Mouse (Mus musculus): ENCODE measurements around the gene Pabpc4. TPM values are rescaled to one million over a fixed set of nuclear protein-coding genes. Genes with fewer than 3 reads are reported as not detected.
"Not testable (repeated sequence)": the region's sequence is repeated elsewhere in the genome, so short reads cannot be mapped to it uniquely, and the experiment has no call there.

Gene Pabpc4
- total RNA-seq, 2 experiments from 2014 or later, result 62.6 to 65.5 TPM

DNA sequence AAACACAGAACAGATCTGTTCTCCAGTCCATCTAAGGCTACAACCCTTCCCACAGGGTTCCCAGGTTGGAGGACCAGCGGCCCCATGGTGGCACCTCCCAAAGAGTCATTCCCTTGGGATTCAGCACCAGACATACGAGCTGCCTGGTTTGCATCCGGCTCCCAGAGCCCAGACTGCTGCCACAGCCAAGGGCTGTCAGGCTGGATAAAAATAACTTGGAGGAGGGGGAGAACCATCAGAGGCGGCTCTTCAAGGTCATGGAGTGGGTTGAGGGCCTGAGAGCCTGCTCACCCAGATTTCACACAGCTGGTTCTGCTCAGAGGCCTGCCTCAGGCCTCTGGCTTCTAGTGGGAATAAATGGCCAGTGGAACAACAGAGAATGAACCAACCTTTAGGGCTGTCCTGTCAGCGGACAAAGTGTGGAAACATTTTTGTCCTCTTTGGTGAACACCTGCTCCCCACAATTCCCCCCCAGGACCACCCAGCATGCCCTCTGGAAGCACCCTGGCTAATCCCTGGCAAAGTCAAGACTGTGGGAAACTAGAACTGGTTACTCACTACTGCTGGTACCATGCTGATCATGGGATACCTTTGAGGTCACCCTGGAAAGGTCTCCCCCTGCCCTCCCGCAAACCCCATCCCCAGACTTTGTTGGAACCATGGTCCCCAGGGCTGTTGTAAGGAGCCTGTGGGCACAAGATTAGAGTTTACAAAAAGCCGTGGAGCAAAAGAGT is 14.8 kb upstream of the Pabpc4 start:
- DNase-seq, result no peak
- intact Hi-C loops (cut with DNase I), result no loop called here

DNA sequence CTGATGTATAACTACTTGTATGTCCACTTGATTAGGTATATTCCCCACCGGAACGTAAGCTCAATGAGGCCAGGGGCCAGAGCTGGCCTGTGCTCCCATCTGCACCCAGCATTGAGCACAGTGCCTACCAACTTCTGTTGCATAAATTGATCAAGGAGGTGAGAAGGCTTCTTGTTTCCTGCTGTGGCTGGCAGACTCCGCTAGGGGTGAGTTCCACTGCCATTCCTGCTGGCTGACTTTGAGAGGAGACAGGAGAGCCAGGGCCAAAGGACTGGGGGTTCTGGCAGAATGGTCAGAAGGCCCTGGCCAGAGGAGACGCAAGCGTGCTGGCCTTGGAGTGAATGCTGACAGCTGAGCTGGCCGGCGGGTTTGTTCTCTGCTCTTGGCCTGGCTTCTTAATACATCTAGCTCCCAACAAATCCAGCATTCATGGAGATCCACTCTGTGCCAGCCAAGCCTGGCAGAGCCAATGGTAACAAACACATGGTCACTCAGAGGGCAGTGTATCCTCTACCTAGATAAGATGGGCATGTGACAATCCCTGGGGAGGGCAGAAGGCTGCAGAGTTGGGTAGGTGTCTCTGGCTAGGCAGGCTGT is 13.1 kb upstream of the Pabpc4 start:
- intact Hi-C loops (cut with DNase I), result no loop called here
- peak; percentile 83 for DNase-seq

DNA sequence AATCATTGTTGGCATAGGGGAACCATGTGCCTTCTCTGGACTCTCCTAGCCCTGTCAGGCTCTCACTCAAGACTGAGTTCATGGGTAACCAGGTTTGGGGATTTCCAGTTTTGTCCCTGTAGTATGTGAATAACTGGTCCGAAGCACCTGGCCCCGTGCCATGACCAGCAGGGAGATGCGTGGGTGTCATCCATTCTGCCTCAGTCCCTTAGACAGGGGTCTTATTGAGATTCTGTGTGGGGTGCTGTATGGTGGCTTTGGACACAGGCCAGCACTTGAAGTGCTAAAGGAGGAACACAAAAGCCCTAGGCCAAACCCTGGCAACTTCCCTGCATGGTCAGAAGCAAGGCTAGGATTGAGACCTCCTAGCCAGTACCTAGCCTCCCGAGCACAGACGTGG is 9.9 kb upstream of the Pabpc4 start:
- intact Hi-C loops (cut with DNase I), result loop anchor here (5.0 kb wide), 2 partner anchors 35 to 95 kb away; no protein-coding TSS in a partner anchor
- peak; percentile 59 for DNase-seq

DNA sequence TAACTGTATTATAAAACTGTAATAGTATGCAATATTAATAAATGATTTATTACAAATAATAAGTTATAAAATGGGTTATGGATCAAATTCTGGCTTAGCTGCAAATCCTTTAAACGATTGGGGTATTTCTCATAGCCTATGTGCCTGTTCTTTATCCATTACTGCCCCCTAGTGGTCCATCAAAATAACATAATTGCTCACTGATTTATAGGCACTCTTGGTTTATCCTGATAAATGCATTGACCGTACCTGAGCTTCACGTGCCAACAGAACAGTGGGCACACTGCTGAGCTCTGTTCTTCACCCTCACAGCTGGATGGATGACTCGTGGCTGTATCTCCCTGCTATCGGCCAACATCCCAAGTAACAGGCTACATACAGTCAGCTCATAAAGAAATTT is 7.5 kb upstream of the Pabpc4 start:
- no peak for DNase-seq
- intact Hi-C loops (cut with DNase I), result loop anchor here (5.0 kb wide), 2 partner anchors 37 to 97 kb away; no protein-coding TSS in a partner anchor

GRCm38 (mm10) chr4:123260071-123260746 is 1.9 kb upstream of the Pabpc4 start:
- no peak for DNase-seq
- intact Hi-C loops (cut with DNase I), result no loop called here

DNA sequence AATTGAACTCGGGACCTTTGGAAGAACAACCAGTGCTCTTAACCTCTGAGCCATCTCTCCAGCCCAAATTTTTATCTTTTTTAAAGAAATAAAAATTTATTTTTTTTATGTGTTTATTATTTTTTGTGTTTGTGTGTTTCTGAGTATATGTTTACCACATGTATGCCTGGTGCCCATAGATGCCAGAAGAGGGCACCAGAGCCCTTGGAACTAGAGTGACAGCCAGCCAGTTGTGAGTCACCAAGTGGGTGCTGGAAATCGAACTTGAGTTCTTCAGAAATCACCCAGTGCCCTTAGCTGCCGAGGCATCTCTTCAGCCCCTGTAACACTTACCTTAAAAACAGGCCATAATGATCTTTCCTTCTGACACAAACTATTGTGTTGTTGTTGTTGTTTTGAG is 8.9 kb downstream of the Pabpc4 start:
- intact Hi-C loops (cut with DNase I), result no loop called here
- DNase-seq, result no peak

DNA sequence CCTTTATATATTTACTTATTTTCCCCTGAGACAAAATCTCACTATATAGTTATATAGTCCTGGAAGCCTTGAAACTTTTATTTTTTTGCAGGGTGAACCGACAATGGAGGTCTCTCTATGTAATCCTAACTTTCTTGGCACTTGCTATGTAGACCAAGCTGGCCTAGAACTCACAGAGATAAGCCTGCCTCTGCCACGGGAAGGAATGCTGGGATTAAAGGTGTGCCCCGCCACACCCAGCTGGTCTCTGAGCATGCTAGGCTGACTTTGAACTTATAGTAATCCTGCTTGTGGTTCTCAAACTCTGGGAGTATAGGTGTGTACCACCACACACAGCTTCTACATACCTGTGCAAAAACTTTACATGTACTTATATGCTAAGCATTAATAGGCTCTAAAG is 18.0 kb downstream of the Pabpc4 start:
- DNase-seq, result no peak
- intact Hi-C loops (cut with DNase I), result no loop called here

- peak; percentile 90 for DNase-seq
- intact Hi-C loops (cut with DNase I), result no loop called here
Measured at GRCm38 (mm10) chr4:123282500-123282899, 20.3 kb downstream of the Pabpc4 start.

GRCm38 (mm10) chr4:123282915-123283674 is 20.9 kb downstream of the Pabpc4 start:
- intact Hi-C loops (cut with DNase I); DNase-seq: not testable (repeated sequence)

GRCm38 (mm10) chr4:123283675-123284064 is 21.5 kb downstream of the Pabpc4 start:
- DNase-seq; intact Hi-C loops (cut with DNase I): not testable (repeated sequence)

DNA sequence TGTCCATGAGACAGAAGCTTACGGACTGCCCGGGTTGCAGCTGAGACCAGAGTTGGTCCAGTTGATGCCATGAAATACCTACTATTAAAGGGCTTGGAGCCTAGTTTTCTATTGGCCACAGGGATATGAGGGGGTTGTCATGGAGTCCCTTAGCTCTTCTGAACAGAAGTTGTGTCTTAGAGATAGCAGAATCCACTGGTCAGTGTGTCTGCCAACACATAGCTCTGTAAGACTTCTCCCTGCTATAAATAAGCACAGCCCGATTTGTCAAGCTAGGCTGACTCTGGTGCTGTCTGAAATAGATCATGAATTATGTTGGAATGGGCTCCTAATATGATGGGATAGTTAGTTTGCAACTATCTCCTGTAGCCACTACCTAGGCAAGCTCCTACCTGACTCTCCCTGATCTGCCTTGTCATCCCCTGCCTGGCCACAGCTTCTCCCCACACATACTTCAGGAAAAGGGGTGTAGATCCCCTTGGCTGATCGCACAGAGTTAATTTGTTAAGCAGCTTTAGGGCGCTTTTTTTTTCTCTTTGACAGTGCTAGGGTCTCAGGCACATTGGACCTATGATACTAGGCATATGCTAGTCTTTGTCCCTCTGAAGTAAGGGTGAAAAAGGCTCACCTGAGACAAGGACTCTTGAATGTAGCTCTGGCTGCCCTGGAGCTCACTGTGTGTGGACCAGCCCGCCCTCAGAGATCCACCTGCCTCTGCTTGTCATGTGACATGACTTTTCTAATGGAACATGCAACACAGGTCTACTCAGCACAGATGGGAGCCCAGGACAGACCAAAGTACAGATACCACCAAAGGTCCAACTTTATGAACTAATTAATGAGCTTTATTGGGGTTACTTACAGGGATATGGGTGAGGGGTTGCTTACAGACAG is 22.8 kb downstream of the Pabpc4 start:
- no peak for DNase-seq

GRCm38 (mm10) chr4:123286790-123287189 is 24.6 kb downstream of the Pabpc4 start:
- intact Hi-C loops (cut with DNase I), result no loop called here
- no peak for DNase-seq

More for the DNA sequence above, 22.8 kb downstream of the Pabpc4 start:
- intact Hi-C loops (cut with DNase I), result no loop called here

DNA sequence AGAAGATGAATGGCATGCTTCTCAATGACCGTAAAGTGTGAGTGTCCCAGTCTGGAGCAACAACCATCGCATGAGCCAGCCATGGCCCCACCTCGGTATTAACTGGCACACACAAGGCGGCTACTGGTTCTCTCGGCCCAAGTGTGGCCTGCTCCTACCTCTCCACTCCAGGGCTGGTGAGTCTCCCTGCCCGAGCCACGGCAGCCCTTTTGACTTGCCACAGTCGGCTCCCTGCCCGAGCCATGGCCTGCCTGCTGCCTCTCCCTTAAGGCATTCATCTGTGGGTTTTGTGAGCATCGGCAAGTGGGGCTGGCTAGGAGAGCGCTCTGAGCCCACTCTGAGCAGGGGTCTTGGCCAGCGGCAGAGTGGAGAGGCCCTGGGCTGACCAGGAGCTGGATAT is 26.9 kb downstream of the Pabpc4 start:
- intact Hi-C loops (cut with DNase I), result no loop called here
- DNase-seq, result no peak

GRCm38 (mm10) chr4:123292390-123292789 is 30.2 kb downstream of the Pabpc4 start:
- intact Hi-C loops (cut with DNase I), result no loop called here
- no peak for DNase-seq

DNA sequence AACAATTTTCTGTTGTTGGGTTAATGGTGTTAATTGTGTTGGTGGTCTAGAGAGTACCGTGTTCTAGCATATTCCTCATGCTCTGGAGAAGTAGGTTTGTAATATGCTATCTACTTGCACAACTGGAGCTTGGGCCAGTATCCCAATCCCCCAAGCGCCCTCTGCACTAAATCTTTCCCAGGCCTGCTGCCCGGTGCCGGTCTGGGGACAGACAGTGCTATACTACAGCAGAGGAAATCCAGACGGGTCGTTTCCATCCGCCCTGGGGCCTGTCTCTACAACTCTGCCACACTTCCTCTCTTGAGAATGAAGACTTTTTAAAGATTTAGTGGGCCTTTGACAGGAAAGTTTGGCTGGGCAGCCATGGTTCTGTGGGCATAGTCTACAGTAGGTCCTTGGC is 30.8 kb downstream of the Pabpc4 start:
- intact Hi-C loops (cut with DNase I), result no loop called here
- DNase-seq, result no peak

DNA sequence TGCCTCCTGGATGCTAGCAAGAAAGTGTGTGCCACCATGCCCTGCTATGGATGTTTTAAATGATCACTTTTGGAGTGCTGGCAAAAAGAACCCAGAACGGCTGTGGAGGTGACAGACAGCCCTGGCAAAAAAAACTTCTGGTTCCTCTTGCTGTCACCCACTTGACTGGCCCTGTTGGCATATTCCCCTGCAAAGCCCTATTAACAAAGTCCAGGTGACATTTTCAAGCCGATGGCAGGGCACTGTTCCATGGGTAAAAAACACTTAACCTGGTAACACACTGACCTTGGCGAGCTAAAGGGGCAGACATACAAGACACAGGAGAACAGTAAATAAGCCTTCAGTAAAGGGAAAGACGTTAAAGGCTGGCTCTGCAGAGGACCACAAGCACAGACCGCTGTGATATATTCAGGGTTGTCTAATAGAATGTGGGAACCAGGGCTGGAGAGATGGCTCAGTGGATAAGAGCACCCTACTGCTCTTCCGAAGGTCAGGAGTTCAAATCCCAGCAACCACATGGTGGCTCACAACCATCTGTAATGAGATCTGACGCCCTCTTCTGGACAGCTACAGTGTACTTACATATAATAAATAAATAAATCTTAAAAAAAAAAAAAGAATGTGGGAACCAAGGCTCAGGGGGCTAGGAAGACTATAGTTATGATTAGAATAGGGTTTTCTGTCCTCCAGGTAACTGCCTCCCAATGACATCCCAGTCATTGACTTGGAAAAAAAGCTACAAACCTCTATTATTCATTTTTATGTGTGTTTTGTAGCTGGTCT is 31.7 kb downstream of the Pabpc4 start:
- intact Hi-C loops (cut with DNase I), result no loop called here
- no peak for DNase-seq

DNA sequence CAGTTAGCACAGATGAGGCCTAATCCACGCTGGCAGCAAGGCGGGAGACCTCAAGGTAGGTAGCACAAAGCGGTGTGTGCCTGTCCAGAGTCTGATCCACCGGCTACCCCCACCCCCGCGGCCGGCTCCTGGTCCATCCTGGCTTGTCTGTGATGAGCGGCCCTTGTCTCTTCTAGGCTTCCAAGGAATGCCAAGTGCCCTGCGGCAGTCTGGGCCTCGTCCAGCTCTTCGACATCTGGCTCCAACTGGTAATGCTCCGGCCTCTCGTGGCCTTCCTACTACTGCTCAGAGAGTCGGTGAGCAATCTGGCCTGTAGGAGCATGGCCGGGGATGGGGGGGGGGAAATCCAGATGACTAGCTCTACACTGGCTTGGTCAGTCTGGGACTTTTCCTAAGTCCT is 32.9 kb downstream of the Pabpc4 start:
- peak; percentile 41 for DNase-seq
- intact Hi-C loops (cut with DNase I), result not testable (repeated sequence)

DNA sequence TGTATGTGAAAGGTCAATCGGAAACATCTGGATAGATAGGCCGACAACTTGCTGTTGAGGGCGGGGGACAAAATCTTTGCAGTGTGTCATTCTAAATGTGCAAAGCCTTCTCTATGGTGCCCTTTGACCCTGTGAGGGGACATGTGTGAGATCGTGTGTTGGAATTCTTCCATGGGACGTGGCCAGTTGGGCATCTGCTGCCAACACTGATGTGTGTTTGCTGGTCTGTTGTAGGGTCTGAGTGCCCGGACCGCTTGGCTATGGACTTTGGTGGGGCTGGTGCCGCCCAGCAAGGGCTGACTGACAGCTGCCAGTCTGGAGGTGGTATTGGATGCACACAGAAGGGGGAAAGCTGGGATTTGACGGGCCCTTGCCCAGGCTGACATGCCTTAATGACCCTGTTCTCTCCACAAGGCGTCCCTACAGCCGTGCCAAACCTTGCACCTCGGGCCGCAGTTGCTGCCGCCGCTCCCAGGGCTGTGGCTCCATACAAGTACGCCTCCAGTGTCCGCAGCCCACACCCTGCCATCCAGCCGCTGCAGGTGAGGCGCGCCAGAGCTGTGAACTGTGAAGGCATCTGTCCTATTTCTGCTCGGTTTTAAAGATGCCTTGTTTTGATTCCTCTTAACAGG is 33.5 kb downstream of the Pabpc4 start:
- no peak for DNase-seq
- intact Hi-C loops (cut with DNase I), result no loop called here

GRCm38 (mm10) chr4:123296148-123296534 is 34.0 kb downstream of the Pabpc4 start:
- DNase-seq, result no peak
- intact Hi-C loops (cut with DNase I), result no loop called here
